Mouse (Mus musculus): ENCODE measurements around the gene Zc2hc1b. TPM values are rescaled to one million over a fixed set of nuclear protein-coding genes. Genes with fewer than 3 reads are reported as not detected.

Gene Zc2hc1b
- polyA plus RNA-seq, 1 experiment from 2014 or later = not detected

GRCm38 (mm10) chr10:13109781-13110180 lies 68.0 kb downstream of the Zc2hc1b start:
- H3K4me3 ChIP-seq (ENCODE audit: low read length) = no peak overlapping the region
- peaks cover 8% of the 10 kb centered on the region; the same call in 1 of the 2 replicates for H3K4me1 ChIP-seq (replicated peaks; ENCODE audit: control insufficient read depth, insufficient read depth, low read length)
- H3K36me3 ChIP-seq (ENCODE audit: control insufficient read depth, insufficient read depth, low read length) = no peaks in the 10 kb centered on the region
- no peak overlapping the region for H3K9ac ChIP-seq (ENCODE audit: low read length)
- WGBS = 81% methylated on average over 1 of the region's 1 CpGs
- H3K4me2 ChIP-seq (ENCODE audit: low read depth, low read length) = no peak overlapping the region
- H3K27me3 ChIP-seq (ENCODE audit: control insufficient read depth, insufficient read depth, low read depth, low read length) = no peaks in the 10 kb centered on the region
- H3K27ac ChIP-seq (ENCODE audit: low read length) = no peak overlapping the region
- H3K9me3 ChIP-seq (ENCODE audit: control insufficient read depth, low read length) = no peaks in the 10 kb centered on the region
- no peak for ATAC-seq (ENCODE audit: low read depth)

- H3K4me1 ChIP-seq (replicated peaks; ENCODE audit: control insufficient read depth, insufficient read depth, low read length) = peaks cover 8% of the 10 kb centered on the region; the same call in 1 of the 2 replicates
- no peak for ATAC-seq (ENCODE audit: low read depth)
- H3K4me3 ChIP-seq (ENCODE audit: low read length) = no peak overlapping the region
- no peaks in the 10 kb centered on the region for H3K27me3 ChIP-seq (ENCODE audit: control insufficient read depth, insufficient read depth, low read depth, low read length)
- H3K36me3 ChIP-seq (ENCODE audit: control insufficient read depth, insufficient read depth, low read length) = no peaks in the 10 kb centered on the region
- WGBS = 63% methylated on average over 4 of the region's 4 CpGs
- no peak overlapping the region for H3K4me2 ChIP-seq (ENCODE audit: low read depth, low read length)
- no peaks in the 10 kb centered on the region for H3K9me3 ChIP-seq (ENCODE audit: control insufficient read depth, low read length)
- H3K9ac ChIP-seq (ENCODE audit: low read length) = no peak overlapping the region
- no peak overlapping the region for H3K27ac ChIP-seq (ENCODE audit: low read length)
Measured at GRCm38 (mm10) chr10:13108847-13109246, 69.0 kb downstream of the Zc2hc1b start.

- WGBS = 55% methylated on average over 7 of the region's 7 CpGs
- Histone ChIP-seq H3K9ac (ENCODE audit: low read length) (no peak overlapping the region), H3K4me3 (ENCODE audit: low read length) (no peak overlapping the region), H3K27ac (ENCODE audit: low read length) (peak overlapping the region; percentile 73), H3K36me3 (ENCODE audit: control insufficient read depth, insufficient read depth, low read length) (no peaks in the 10 kb centered on the region), H3K9me3 (ENCODE audit: control insufficient read depth, low read length) (no peaks in the 10 kb centered on the region), H3K4me1 (replicated peaks; ENCODE audit: control insufficient read depth, insufficient read depth, low read length) (peaks cover 8% of the 10 kb centered on the region; the same call in 1 of the 2 replicates), H3K27me3 (ENCODE audit: control insufficient read depth, insufficient read depth, low read depth, low read length) (no peaks in the 10 kb centered on the region), H3K4me2 (ENCODE audit: low read depth, low read length) (no peak overlapping the region)
- 0 out of 2 replicates have a peak, but pooled peaks have one; percentile 13 for ATAC-seq (ENCODE audit: low read depth)
Measured at GRCm38 (mm10) chr10:13108021-13108548, 69.7 kb downstream of the Zc2hc1b start.

GRCm38 (mm10) chr10:13106909-13107624 lies 70.8 kb downstream of the Zc2hc1b start:
- ATAC-seq (ENCODE audit: low read depth) = peak; percentile 60
- Histone ChIP-seq H3K4me1 (replicated peaks; ENCODE audit: control insufficient read depth, insufficient read depth, low read length) (peaks cover 11% of the 10 kb centered on the region; the same call in 1 of the 2 replicates), H3K27ac (ENCODE audit: low read length) (peak overlapping the region; percentile 73), H3K4me2 (ENCODE audit: low read depth, low read length) (no peak overlapping the region), H3K4me3 (ENCODE audit: low read length) (no peak overlapping the region), H3K27me3 (ENCODE audit: control insufficient read depth, insufficient read depth, low read depth, low read length) (no peaks in the 10 kb centered on the region), H3K9me3 (ENCODE audit: control insufficient read depth, low read length) (no peaks in the 10 kb centered on the region), H3K9ac (ENCODE audit: low read length) (no peak overlapping the region), H3K36me3 (ENCODE audit: control insufficient read depth, insufficient read depth, low read length) (no peaks in the 10 kb centered on the region)
- WGBS = 45% methylated on average over 9 of the region's 9 CpGs

- ATAC-seq (ENCODE audit: low read depth) = no peak
- H3K36me3 ChIP-seq (ENCODE audit: control insufficient read depth, insufficient read depth, low read length) = no peaks in the 10 kb centered on the region
- H3K27ac ChIP-seq (ENCODE audit: low read length) = no peak overlapping the region
- peaks cover 22% of the 10 kb centered on the region for H3K4me1 ChIP-seq (replicated peaks; ENCODE audit: control insufficient read depth, insufficient read depth, low read length)
- no peak overlapping the region for H3K4me2 ChIP-seq (ENCODE audit: low read depth, low read length)
- 63% methylated on average over 4 of the region's 4 CpGs for WGBS
- H3K4me3 ChIP-seq (ENCODE audit: low read length) = no peak overlapping the region
- no peaks in the 10 kb centered on the region for H3K27me3 ChIP-seq (ENCODE audit: control insufficient read depth, insufficient read depth, low read depth, low read length)
- H3K9ac ChIP-seq (ENCODE audit: low read length) = no peak overlapping the region
- H3K9me3 ChIP-seq (ENCODE audit: control insufficient read depth, low read length) = no peaks in the 10 kb centered on the region
Measured at GRCm38 (mm10) chr10:13103838-13104237, 74.0 kb downstream of the Zc2hc1b start.

GRCm38 (mm10) chr10:13102360-13102759 lies 75.5 kb downstream of the Zc2hc1b start:
- no peak overlapping the region for H3K4me3 ChIP-seq (ENCODE audit: low read length)
- no peaks in the 10 kb centered on the region for H3K36me3 ChIP-seq (ENCODE audit: control insufficient read depth, insufficient read depth, low read length)
- H3K9me3 ChIP-seq (ENCODE audit: control insufficient read depth, low read length) = no peaks in the 10 kb centered on the region
- no peak overlapping the region for H3K4me2 ChIP-seq (ENCODE audit: low read depth, low read length)
- peaks cover 23% of the 10 kb centered on the region for H3K4me1 ChIP-seq (replicated peaks; ENCODE audit: control insufficient read depth, insufficient read depth, low read length)
- WGBS = 49% methylated on average over 4 of the region's 4 CpGs
- H3K27me3 ChIP-seq (ENCODE audit: control insufficient read depth, insufficient read depth, low read depth, low read length) = no peaks in the 10 kb centered on the region
- no peak for ATAC-seq (ENCODE audit: low read depth)
- no peak overlapping the region for H3K9ac ChIP-seq (ENCODE audit: low read length)
- H3K27ac ChIP-seq (ENCODE audit: low read length) = no peak overlapping the region

- ATAC-seq (ENCODE audit: low read depth) = peak; percentile 73
- Histone ChIP-seq H3K4me1 (replicated peaks; ENCODE audit: control insufficient read depth, insufficient read depth, low read length) (peaks cover 19% of the 10 kb centered on the region), H3K4me2 (ENCODE audit: low read depth, low read length) (peak overlapping the region; percentile 11; the same call in 1 of the 2 replicates), H3K4me3 (ENCODE audit: low read length) (no peak overlapping the region), H3K9ac (ENCODE audit: low read length) (no peak overlapping the region), H3K27ac (ENCODE audit: low read length) (peak overlapping the region; percentile 75), H3K36me3 (ENCODE audit: control insufficient read depth, insufficient read depth, low read length) (no peaks in the 10 kb centered on the region), H3K27me3 (ENCODE audit: control insufficient read depth, insufficient read depth, low read depth, low read length) (no peaks in the 10 kb centered on the region), H3K9me3 (ENCODE audit: control insufficient read depth, low read length) (no peaks in the 10 kb centered on the region)
- 61% methylated on average over 6 of the region's 6 CpGs for WGBS
Measured at GRCm38 (mm10) chr10:13100061-13100648, 77.7 kb downstream of the Zc2hc1b start.

Other genes with a start within 250 kb of the Zc2hc1b start
- 2.2 and 2.7 TPM in 2 replicates for gene Stx11, start 213.7 kb downstream of the Zc2hc1b start, polyA plus RNA-seq (2015; fragmentation: Nextera tagmentation; extraction: Ambion mirVana)
- gene Sf3b5, start 172.7 kb downstream of the Zc2hc1b start, polyA plus RNA-seq (2015; fragmentation: Nextera tagmentation; extraction: Ambion mirVana) = 34.5 TPM in 2 replicates
- gene Plagl1, start 117.5 kb downstream of the Zc2hc1b start, polyA plus RNA-seq (2015; fragmentation: Nextera tagmentation; extraction: Ambion mirVana) = 142 and 145 TPM in 2 replicates
- 54.9 and 63.4 TPM in 2 replicates for gene Ltv1, start 15.1 kb upstream of the Zc2hc1b start, polyA plus RNA-seq (2015; fragmentation: Nextera tagmentation; extraction: Ambion mirVana)

Measured in lung, embryonic 16.5 days (tissue).